Mouse (Mus musculus) adrenal gland, postnatal 14 days (tissue): ENCODE data around the gene Gatad2b. TPM values are rescaled to one million over a fixed set of nuclear protein-coding genes. Genes with fewer than 3 reads are reported as not detected.
"Not testable (repeated sequence)": the region's sequence is repeated elsewhere in the genome, so short reads cannot be mapped to it uniquely, and the experiment has no call there.

ENCODE experiments used
- DNase-seq: peaks from one replicate; pipeline ENCODE4 v3.0.0; 2021; ENCODE audit warnings: mixed read lengths
- long read RNA-seq, 2 experiments: library from polyadenylated mRNA; stranded (forward); transcript quantifications; one replicate each; pipeline ENCODE4 v2.0.0; 2021
- total RNA-seq: library from RNA; stranded (reverse); gene quantifications from 2 replicates; pipeline ENCODE4 v1.2.3, GENCODE M21; 2021

Gatad2b gene
- 66.4 and 76.6 TPM in 2 replicates for total RNA-seq
- long read RNA-seq, experiment 1, partial matches to known transcripts: 1 of 6 reads
- long read RNA-seq, experiment 1, other reads (novel, unspliced or antisense): 5 of 6 reads
- long read RNA-seq, experiment 2, partial matches to known transcripts: 0 of 4 reads
- long read RNA-seq, experiment 2, other reads (novel, unspliced or antisense): 4 of 4 reads

DNA sequence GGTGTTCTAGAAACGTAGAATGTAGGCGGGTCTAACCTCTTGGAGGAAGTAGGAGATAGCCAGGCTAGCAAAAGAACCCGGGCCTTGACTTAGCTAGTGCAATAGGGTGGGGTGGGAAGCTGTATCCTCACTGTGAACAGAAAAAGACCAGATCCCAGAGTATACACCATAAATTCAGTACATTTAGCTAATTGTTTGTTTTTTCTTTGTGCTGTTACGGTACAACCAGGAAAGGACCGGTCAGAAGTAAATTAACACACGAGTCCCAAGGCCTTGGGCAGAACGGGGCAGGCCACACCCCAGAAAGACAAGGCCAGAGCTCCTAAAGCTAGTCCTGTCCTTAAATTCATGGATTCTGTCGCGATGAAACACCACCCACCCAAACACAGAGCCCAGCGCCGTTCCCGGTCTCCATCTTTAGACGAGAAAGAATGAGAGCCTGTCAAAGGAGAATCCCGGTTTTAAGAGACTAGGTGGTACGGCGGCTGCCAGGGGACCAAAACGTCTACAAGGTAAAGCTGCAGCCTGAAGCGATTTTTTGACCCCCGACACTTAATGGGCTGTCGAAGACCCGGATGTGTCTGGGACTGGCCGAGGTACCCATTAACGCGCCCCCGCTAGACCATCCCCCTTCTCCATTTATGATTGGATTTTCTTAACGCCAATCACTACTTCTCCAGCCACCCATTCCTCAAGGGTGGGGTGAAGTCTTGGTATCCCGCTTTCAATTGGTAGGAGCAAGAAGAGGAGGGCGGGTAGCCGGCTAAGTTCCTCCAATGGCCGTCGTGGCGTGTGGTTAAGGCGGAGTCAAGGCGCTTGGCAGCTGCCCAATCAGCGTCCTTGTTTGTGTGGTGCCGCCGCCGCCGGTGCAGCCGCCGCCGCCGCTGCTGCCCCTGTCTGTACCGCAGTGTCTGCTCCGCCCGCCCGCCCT, at the start of gene Gatad2b:
Gene Gatad2b (plus strand): TSS at position 834 of the 931 bp plus-strand sequence.
- DNase-seq: peak; percentile 98

DNA sequence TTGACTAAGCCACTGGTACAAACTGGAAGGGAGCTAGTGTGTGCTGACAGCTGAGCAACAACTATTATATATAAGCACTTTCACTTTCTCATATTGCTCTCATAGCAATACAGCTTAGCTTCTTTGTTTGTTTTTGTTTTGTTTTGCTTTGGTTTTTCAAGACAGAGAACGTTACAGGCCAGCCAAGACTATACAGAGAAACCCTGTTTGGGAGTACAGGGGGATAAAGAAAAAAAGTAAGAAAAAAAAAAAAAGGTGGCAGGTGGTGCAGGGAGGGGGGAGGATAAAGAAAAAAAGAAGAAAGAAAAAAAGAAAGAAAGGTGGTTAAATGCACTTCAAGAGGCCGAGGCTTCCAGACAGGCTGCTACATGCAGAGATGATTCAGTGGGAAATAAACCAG, 47.6 kb upstream of the Gatad2b start:
- no peak for DNase-seq

DNA sequence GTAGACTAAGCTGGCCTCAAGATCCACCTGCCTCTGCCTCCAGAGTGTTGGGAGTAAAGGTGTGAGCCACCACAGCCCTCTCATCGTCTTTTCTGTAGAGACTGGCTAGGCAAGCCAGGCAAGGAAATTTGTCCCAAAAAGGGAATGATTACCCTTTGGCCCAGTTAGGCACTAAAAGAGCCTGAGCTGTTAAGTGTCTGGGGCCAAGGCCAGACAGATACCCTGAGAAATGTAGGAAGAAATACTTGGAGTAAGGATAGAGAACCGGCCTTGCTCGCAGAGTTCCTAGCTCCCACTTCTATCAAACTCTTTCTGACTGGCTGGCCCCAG, 45.4 kb upstream of the Gatad2b start:
- DNase-seq: no peak

DNA sequence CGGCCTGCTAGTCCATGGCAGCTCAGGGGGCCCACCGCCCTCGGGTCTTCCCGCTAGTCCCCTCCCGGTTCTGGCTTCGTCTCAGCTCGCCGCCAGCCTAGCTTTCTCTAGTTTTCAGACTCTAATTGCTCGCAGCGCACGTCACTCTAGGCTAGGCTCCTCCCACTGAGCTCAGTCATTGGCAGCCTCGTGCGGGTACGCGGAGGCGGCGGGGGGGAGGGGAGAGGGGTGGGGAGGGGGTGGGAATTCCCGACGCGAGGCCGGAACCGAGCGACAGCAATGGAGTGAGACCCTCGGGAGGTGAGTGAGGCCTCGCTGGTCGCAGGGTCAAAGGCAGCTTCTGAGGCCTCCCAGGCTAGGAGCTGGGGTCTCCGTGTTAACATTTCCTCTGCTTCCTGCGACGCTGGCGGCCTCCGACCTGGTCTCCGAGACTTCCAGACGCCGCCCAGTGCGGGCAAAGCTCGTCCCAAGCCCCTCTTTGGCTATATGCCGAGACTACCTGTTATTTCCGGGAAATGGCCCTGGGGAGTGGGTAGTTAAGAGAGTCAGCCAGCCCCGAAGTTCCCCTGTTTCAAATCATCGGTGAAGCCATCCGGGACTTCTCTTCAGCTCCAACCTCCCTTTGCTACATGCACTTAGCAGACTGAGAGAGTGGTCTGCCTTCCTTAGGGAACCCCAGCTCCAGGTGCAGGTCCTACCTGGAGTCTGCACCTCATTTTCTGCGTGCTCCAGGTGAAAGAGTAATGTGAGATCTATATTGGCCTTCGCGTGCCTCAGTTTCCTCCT, 44.8 kb upstream of the Gatad2b start, which contains the start of gene Slc39a1:
Gene Slc39a1 (plus strand): TSS at position 213 of the 786 bp plus-strand sequence.
- DNase-seq: peak; percentile 95

DNA sequence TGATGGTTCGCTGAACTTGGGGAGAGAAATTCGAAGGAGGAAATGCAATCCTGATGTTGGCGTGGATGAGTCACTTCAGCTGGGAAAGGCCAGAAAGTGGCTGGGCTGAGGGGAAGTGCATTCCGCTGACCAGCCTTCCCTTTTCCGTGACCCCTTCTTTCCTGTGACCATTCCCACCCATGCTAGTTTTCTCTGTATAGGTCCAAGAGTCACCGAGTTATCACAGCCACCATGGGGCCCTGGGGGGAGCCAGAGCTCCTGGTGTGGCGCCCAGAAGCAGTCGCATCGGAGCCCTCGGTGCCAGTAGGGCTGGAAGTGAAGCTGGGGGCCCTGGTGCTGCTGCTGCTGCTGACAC, 44.3 kb upstream of the Gatad2b start:
- peak; percentile 65 for DNase-seq

DNA sequence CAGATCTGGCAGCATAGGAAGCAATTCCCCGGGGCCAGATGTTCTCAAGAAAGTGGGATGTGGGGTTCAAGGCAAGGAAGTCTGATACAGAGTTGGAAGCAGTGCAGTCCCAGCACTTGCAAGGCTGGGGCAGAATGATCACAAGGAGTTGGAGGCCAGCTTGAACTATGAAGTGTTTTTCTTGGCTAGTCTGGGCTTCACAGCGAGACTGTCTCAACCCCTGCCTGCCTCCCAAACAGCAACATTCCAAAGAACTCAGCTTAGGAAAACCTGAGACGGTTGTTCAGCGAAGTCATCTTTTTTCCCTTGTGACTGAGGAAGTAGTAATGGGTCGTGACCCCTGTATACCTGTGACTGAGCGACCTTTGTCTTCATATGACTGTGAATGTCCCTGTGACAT, 42.2 kb upstream of the Gatad2b start:
- DNase-seq: no peak

DNA sequence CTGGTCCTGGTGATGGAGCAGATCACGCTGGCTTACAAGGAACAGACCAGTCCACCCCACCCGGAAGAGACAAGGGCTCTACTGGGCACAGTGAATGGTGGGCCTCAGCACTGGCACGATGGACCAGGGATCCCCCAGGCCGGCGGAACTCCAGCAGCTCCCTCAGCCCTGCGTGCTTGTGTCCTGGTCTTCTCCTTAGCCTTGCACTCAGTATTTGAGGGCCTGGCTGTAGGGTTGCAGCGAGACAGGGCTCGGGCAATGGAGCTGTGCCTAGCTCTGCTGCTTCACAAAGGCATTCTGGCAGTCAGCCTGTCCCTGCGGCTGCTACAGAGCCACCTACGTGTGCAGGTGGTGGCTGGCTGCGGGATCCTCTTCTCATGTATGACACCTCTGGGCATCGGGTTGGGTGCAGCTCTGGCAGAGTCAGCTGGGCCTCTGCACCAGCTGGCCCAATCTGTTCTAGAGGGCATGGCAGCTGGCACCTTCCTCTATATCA, 41.2 kb upstream of the Gatad2b start:
- not testable (repeated sequence) for DNase-seq

DNA sequence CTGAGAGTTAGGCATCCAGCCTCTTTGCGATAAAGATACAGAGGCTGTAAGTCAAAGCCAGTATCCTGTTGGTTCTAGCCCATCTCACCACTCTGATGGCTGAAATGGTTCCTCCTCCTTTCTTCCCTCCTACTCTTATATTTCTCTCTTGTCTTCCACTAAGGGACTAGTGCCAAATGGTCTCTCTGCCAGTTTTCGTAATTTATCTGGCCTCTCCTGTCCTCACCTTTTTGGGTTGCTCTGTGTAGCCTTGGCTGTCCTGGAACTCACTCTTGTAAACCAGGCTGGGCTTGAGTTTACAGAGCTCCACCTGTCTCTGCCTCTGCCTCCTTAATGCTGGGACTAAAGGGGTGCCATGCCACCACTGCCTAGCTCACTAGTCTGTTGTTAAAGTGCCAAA, 40.3 kb upstream of the Gatad2b start:
- DNase-seq: peak; percentile 32

DNA sequence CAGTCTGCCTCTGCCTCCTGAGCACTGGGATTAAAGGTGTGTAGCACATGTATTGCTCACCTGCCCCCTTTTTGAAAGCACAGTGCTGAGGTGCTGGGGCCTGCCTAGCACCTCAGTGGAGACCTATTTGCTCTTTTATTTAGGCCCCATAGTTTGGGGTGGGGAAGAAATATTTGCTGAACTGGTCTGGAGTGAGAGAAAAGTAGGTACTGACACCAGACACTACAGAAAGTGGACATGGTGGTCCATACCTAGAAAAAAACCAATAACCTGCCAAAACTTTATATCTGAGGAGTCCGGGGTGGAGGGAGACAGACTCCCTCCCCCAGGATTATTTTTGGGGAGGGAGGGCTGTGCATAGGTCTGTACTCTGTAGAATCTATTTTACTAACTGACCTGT, 39.8 kb upstream of the Gatad2b start:
- DNase-seq: not testable (repeated sequence)

DNA sequence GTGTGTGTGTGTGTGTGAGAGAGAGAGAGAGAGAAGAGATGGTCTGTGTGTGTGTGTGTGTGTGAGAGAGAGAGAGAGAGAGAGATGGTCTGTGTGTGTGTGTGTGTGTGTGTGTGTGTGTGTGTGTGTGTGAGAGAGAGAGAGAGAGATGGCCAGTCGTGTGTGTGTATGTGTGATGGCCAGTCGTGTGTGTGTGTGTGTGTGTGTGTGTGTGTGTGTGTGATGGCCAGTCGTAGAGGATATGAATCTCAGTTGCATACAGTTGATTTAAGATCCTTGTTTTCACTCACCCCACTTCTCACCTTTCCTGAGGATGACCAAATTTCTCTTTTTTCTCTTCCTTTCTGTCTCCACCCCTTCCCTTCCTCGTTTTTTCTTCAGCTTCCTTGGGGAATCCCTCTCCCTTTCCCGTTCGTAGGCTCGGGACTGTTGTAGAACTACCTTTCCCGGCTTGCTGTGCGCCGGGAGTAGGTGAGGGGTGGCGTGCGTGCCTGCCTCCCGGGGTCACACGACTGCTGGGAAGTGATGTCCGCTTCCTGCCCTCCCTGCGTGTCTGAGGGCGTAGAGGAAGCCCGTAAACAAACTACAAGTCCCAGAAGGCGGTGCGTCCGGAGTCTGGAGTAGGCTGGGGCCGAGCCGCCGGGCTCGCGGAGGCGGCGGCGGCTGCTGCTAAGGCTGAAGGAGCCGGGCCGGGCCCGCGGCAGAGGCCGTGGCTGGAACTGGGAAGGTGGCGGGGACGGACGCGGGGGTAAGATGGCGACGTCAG, 39.1 kb upstream of the Gatad2b start, which contains the start of gene Crtc2:
Gene Crtc2 (plus strand): TSS at position 511 of the 766 bp plus-strand sequence.
- peak; percentile 97 for DNase-seq

DNA sequence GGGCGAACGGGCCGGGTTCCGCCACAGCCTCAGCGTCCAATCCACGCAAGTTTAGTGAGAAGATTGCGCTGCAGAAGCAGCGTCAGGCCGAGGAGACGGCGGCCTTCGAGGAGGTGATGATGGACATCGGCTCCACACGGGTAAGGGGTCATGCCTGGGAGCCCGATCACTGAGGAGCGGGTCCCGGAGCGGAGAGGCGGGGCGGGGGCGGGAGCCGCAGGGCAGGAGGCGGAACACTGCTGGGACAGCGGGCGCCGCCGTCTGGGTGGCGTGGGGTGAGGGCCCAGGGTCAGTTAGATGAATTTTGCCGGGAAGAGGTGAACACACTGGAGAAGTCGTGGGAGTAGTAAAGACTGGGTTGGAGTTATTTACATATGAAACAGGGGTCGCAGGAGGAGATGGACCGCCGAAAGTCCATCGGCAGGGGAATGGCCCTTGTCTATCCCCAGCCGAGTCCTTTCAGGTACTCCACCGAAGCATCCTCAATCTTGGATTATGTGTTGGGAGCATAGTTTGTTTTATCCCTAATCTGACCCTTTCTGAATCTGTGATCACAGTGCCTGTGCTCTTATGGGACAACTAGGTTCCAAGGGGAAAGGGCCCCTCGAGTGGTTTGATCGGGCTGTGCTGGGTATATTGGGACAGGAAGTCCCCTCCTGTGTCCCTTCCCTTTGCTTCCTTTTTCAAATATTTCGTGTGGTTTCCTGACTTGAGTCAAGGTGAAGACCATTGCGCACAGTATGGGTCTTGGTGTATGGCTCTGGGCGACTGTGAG, 38.4 kb upstream of the Gatad2b start:
- DNase-seq: peak; percentile 79

DNA sequence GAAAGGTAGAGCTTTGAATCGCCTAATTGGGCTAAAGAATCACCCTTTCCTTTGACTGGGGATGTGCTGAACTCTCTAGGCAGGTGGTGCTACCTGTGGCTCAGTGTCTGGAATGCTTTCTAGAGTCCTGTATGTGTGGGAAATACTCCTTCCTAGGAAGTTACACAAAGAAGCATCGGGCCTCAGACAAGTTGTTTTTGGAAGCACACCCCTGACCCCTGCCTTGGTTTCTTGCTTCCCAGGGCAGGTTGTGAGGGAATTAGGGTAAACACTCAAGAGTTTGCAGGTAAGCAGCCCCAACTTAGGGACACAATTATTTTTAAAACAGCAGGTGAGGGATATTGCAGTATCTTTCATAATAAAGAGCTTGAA, 37.8 kb upstream of the Gatad2b start:
- DNase-seq: no peak

DNA sequence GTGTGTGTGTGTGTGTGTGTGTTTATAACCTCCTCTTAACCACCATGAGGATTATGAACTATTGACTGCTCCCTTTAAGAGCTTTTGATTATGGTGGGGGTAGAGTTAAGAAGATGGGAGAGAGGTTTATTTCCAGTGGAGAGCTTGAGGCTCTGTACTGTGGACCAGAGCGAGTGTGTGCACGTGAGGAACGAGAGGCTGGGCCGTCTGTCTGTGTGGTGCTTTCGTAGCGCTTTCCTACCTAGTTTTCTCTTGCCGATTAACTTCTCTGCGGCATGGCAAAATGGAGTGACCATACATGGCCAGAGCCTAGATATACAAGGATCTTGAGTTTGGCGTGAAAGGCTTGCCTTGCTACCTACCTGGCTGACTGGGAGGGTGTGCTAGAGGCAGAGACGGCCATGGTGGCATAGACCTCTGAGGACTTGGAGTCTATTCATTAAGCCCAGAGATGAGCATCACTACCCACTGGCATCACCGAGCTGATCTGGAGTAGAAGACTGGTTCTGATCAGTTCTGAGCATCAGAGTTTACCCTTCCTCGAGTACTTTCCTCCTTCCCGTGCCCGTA, 37.1 kb upstream of the Gatad2b start:
- no peak for DNase-seq

DNA sequence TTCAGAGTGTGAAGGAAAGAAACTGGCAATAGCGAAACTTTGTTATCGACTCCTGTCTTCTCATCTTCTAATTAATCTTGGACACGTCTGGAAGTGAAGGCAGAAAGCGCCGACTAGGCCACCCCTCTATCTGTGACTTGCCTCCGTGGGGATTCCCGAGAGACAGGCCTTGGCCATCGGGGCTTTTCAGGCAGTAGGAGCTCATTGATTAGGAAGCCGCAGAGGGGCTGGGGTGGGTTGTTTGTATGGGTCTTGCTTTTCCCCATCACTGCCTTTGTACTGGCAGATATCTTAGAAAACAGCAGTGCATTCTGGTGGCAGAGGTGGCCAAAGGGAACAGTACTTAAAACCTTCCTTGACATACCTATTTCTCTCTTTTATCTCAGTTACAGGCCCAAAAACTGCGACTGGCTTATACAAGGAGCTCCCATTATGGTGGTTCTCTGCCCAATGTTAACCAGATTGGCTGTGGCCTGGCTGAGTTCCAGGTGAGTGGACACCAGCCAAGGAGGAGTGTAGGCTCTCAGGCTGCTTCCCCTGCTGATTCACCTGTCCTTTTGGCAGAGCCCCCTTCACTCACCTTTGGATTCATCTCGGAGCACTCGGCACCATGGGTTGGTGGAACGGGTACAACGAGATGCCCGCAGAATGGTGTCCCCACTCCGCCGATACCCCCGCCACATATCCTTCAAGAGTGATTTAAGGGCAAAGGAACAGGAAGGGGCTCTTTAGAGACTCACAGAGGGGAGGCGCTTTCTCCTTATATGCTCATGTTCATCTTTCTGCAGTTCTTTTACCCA, 36.0 kb upstream of the Gatad2b start:
- peak; percentile 36 for DNase-seq

DNA sequence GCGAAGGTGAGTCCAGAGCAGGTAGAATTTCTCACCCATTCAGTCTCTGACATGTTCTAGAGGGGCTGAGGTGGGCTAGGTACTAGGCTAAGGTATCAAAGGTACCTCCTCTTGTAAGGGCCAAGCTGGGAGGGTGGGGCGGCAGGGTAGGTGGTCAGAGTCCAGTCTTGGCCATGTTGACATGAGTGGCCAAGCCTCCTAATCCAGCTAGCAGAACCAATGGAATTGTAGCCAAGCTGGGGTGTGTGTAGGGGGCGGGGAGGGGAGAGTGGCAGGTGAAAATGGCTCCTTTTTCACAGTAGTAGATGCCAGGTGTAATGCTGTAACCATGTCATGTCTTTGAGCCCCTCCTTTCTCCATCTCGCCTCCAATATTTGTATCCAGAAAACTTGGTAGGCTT, 34.5 kb upstream of the Gatad2b start:
- no peak for DNase-seq

DNA sequence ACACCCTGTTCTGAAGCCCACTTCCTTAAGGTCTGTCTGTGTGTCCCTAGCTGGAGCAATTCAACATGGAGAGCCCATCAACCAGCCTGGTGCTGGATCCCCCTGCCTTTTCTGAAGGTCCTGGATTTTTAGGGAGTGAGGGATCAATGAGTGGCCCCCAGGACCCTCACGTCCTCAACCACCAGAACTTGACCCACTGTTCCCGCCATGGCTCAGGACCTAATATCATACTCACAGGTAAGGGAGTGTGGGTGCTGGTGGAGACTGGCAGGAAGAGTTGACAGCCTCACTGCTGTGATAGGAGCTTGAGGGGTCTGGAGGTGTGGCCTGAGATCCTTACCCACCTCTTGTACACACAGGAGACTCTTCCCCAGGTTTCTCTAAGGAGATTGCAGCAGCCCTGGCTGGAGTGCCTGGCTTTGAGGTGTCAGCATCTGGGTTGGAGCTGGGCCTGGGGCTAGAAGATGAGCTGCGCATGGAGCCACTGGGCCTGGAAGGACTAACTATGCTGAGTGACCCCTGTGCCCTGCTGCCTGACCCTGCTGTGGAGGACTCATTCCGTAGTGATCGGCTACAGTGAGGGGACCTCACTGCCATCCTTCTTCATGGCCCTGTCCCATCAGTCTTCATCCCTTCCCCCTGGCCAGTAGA, 29.7 kb upstream of the Gatad2b start:
- DNase-seq: no peak

DNA sequence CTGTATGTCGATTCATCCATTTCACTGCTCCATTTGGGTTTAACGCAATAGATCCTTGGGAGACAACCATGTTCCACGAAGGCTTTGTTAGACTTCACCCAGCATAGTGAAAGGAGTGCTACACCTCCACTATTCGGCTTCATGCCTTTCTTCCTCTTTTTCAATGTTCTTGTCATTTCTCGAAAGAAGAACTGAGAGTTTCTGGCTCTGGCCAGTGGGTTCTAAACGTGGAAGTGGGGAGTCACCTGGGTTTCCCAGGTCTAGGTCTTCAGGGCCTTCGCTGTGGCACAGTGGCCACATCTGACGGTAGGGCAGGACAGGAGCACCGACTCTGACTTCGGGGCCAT, 28.3 kb upstream of the Gatad2b start:
- DNase-seq: no peak

DNA sequence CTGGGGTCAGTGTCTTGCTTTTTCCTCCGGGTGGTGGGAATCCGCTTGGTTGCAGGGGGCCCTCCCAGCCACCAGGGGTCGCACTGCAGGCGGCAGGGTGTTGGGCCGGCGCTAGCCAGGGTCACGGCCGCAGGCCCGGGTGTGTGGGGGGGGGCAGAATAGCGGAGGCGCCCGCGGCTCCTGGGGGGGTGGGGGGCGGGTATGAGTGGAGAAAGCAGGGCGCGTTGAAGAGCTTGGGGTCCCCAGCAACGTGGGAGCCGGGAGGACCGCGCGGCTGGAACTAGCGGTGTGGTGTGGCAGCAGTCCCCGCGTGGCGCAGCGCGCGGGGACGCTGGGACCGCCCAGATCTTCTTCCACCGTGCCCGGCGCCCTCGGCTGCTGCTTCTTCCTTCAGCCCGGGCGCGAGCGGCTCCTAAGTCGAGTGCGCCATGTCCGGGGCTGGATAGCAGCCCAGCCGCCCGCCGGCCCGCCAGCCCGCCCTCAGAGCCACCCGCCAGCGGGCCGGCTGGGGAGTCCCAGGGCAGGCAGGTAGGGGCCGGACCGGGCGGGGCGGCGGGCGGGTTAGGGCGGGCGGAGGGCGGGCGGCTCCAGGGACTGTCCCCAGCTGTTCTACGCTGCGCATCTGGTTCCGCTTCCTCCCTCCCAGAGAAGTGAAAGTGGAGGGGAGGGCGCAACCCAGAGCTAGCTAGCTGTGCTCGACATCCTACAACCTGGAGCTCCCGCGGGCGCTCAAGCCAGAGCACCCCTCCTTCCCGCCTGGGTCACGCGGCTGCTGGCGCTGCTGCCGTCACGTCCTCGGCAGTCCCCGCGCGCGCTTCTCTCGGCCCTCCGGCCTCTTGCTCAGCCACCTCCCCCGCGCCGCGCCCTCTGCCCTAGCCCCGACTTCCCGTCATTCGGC, 27.7 kb upstream of the Gatad2b start, which contains the start of gene Dennd4b:
Gene Dennd4b (plus strand): TSS at position 152 of the 898 bp plus-strand sequence.
- DNase-seq: peak; percentile 98
